Mouse (Mus musculus): ENCODE data around the gene Cnbp.

GRCm38 (mm10) chr6:87799576-87799975, 51.3 kb downstream of the Cnbp start:
- no peak for TF ChIP-seq CTCF (IDR thresholded peaks at IDR 0.05; ENCODE audit: low read depth)
- no peak for TF ChIP-seq EP300 (IDR thresholded peaks at IDR 0.05; ENCODE audit: low read depth)
